Mouse (Mus musculus) liver, adult (tissue): ENCODE results near the gene Lhfpl2.
A peak's percentile ranks its signal among the peaks of the same experiment; 100 is the strongest.

ENCODE experiments used
- GATA4 ChIP-seq: IDR thresholded peaks from 2 replicates; pipeline ENCODE4 v1.6.1; 2014; ENCODE audit warnings: mild to moderate bottlenecking, low read length; ENCODE audit not compliant: insufficient replicate concordance

Lhfpl2 gene

GRCm38 (mm10) chr13:94057563-94058560 is at the start of gene Lhfpl2:
Gene Lhfpl2, plus strand, starts transcription at chr13:94057796.
- TF ChIP-seq GATA4 = no peak

- TF ChIP-seq GATA4 = no peak
Observed at GRCm38 (mm10) chr13:94011996-94012575, 45.5 kb upstream of the Lhfpl2 start.

- no peak for TF ChIP-seq GATA4
Observed at GRCm38 (mm10) chr13:94013986-94014385, 43.6 kb upstream of the Lhfpl2 start.

- no peak for TF ChIP-seq GATA4
Observed at GRCm38 (mm10) chr13:94029147-94029546, 28.4 kb upstream of the Lhfpl2 start.

GRCm38 (mm10) chr13:94030551-94030950 is 27.0 kb upstream of the Lhfpl2 start:
- no peak for TF ChIP-seq GATA4

GRCm38 (mm10) chr13:94037313-94038051 is 20.1 kb upstream of the Lhfpl2 start:
- TF ChIP-seq GATA4 = no peak; the same call in 1 of the 2 replicates

- 0 out of 2 replicates have a peak, but pooled peaks have one; percentile 11 for TF ChIP-seq GATA4
Observed at GRCm38 (mm10) chr13:94038052-94038340, 19.6 kb upstream of the Lhfpl2 start.

GRCm38 (mm10) chr13:94050036-94050435 is 7.6 kb upstream of the Lhfpl2 start:
- no peak for TF ChIP-seq GATA4

GRCm38 (mm10) chr13:94050782-94051181 is 6.8 kb upstream of the Lhfpl2 start:
- TF ChIP-seq GATA4 = no peak

GRCm38 (mm10) chr13:94057036-94057562 is 497 bp upstream of the Lhfpl2 start:
- TF ChIP-seq GATA4 = no peak

GRCm38 (mm10) chr13:94058642-94059222 is 1.1 kb downstream of the Lhfpl2 start:
- TF ChIP-seq GATA4 = no peak

GRCm38 (mm10) chr13:94059373-94059772 is 1.8 kb downstream of the Lhfpl2 start:
- TF ChIP-seq GATA4 = no peak

GRCm38 (mm10) chr13:94059778-94060177 is 2.2 kb downstream of the Lhfpl2 start:
- TF ChIP-seq GATA4 = no peak

GRCm38 (mm10) chr13:94060461-94060860 is 2.9 kb downstream of the Lhfpl2 start:
- no peak for TF ChIP-seq GATA4
